Mouse (Mus musculus) mesoderm, embryonic 11.5 days (tissue): ENCODE data around the gene Ncs1.
A peak's percentile ranks its signal among the peaks of the same experiment; 100 is the strongest.

Experiments used
- DNase-seq: peaks from one replicate; pipeline ENCODE4 v3.0.0-alpha.2; 2012; ENCODE audit warnings: low read depth, low spot score

Ncs1 gene

GRCm38 (mm10) chr2:31245491-31246141, at the start of gene Ncs1:
TSS of gene Ncs1 (plus strand) at chr2:31245823.
- peak; percentile 59 for DNase-seq

GRCm38 (mm10) chr2:31198621-31199020, 47.0 kb upstream of the Ncs1 start:
- no peak for DNase-seq

GRCm38 (mm10) chr2:31200051-31200450, 45.6 kb upstream of the Ncs1 start:
- DNase-seq, result no peak

- DNase-seq, result no peak
These were observed 43.8 kb upstream of the Ncs1 start for GRCm38 (mm10) chr2:31201851-31202250.

GRCm38 (mm10) chr2:31202357-31202756, 43.3 kb upstream of the Ncs1 start:
- DNase-seq, result no peak

- DNase-seq, result no peak
These were observed 42.7 kb upstream of the Ncs1 start for GRCm38 (mm10) chr2:31202956-31203355.

- DNase-seq, result no peak
These were observed 40.9 kb upstream of the Ncs1 start for GRCm38 (mm10) chr2:31204677-31205076.

- no peak for DNase-seq
These were observed 39.4 kb upstream of the Ncs1 start for GRCm38 (mm10) chr2:31206211-31206610.

GRCm38 (mm10) chr2:31206882-31207281, 38.7 kb upstream of the Ncs1 start:
- no peak for DNase-seq

- no peak for DNase-seq
These were observed 37.0 kb upstream of the Ncs1 start for GRCm38 (mm10) chr2:31208544-31209142.

- DNase-seq, result no peak
These were observed 36.1 kb upstream of the Ncs1 start for GRCm38 (mm10) chr2:31209525-31209924.

- no peak for DNase-seq
These were observed 35.3 kb upstream of the Ncs1 start for GRCm38 (mm10) chr2:31210144-31210847.

GRCm38 (mm10) chr2:31211204-31211603, 34.4 kb upstream of the Ncs1 start:
- DNase-seq, result no peak

- no peak for DNase-seq
These were observed 31.3 kb upstream of the Ncs1 start for GRCm38 (mm10) chr2:31214211-31214796.

GRCm38 (mm10) chr2:31218611-31219010, 27.0 kb upstream of the Ncs1 start:
- no peak for DNase-seq

- DNase-seq, result no peak
These were observed 26.2 kb upstream of the Ncs1 start for GRCm38 (mm10) chr2:31219470-31219869.

- no peak for DNase-seq
These were observed 24.8 kb upstream of the Ncs1 start for GRCm38 (mm10) chr2:31220844-31221243.

- DNase-seq, result no peak
These were observed 24.0 kb upstream of the Ncs1 start for GRCm38 (mm10) chr2:31221582-31221981.

GRCm38 (mm10) chr2:31228768-31229311, 16.8 kb upstream of the Ncs1 start:
- DNase-seq, result no peak

GRCm38 (mm10) chr2:31239203-31239696, 6.4 kb upstream of the Ncs1 start:
- DNase-seq, result no peak

- DNase-seq, result no peak
These were observed 5.8 kb upstream of the Ncs1 start for GRCm38 (mm10) chr2:31239833-31240232.

GRCm38 (mm10) chr2:31241639-31242038, 4.0 kb upstream of the Ncs1 start:
- no peak for DNase-seq
